Mouse (Mus musculus): Measurements from ENCODE around the gene Fam71e1.

The Fam71e1 gene

GRCm38 (mm10) chr7:44500046-44500445, 3.7 kb downstream of the Fam71e1 start:
- DNase-seq (ENCODE audit: low spot score): no peak

DNA sequence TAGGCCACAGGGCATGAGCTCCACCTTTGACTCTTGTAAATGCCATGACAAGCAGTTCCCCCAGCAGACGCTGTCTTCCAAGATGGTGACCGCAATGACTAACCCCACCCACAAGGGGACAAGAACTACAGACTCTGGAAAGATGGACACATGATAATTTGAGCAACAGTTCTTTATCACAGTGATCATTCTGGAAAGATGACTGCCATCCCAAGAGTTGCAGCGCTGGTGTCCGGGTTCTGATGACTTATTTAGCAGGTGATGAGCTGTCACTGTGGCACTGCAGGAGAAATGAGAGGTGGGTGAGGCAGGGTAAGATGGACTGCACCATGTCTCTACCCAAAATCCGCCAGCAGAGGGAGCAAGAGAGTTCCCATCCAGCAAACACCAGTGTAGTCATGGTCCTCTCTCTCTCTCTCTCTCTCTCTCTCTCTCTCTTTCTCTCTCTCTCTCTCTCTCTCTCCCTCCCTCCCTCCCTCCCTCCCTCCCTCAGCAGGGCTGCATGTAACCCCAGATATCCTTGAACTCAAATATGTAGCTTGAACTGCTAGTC, 5.3 kb downstream of the Fam71e1 start:
- no peak for DNase-seq (ENCODE audit: low spot score)

- DNase-seq (ENCODE audit: low spot score): no peak
Measured at GRCm38 (mm10) chr7:44507491-44507890, 11.1 kb downstream of the Fam71e1 start.

GRCm38 (mm10) chr7:44519240-44519913, 23.0 kb downstream of the Fam71e1 start:
- DNase-seq (ENCODE audit: low spot score): no peak

DNA sequence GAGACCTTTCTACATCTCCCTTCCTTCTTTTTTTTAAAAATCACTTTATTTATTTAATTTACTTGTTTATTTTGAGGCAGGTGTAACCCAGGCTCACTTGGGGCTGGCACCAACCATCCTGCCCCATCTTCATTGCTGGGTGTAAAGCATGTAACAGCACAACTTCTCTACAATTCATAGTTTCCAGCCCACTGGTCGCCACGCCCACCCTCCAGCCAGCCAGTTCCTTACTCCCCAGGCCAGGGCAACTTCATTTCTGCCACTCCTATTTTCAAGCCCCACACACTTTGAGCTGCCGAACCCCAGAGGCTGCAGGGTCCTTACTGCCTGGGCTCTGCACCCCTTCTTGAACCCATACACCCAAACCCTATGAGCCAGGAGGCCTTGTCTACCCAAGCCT, 24.6 kb downstream of the Fam71e1 start:
- DNase-seq (ENCODE audit: low spot score): no peak

GRCm38 (mm10) chr7:44521710-44522109, 25.3 kb downstream of the Fam71e1 start:
- peak; percentile 35 for DNase-seq (ENCODE audit: low spot score)

- DNase-seq (ENCODE audit: low spot score): no peak
Measured at GRCm38 (mm10) chr7:44523056-44523455, 26.7 kb downstream of the Fam71e1 start.

GRCm38 (mm10) chr7:44524502-44524901, 28.1 kb downstream of the Fam71e1 start, which contains the start of gene Mybpc2:
Mybpc2 (minus strand) TSS chr7:44524656.
- no peak for DNase-seq (ENCODE audit: low spot score)

- DNase-seq (ENCODE audit: low spot score): peak; percentile 71
Measured at GRCm38 (mm10) chr7:44525126-44525832, 28.9 kb downstream of the Fam71e1 start.

DNA sequence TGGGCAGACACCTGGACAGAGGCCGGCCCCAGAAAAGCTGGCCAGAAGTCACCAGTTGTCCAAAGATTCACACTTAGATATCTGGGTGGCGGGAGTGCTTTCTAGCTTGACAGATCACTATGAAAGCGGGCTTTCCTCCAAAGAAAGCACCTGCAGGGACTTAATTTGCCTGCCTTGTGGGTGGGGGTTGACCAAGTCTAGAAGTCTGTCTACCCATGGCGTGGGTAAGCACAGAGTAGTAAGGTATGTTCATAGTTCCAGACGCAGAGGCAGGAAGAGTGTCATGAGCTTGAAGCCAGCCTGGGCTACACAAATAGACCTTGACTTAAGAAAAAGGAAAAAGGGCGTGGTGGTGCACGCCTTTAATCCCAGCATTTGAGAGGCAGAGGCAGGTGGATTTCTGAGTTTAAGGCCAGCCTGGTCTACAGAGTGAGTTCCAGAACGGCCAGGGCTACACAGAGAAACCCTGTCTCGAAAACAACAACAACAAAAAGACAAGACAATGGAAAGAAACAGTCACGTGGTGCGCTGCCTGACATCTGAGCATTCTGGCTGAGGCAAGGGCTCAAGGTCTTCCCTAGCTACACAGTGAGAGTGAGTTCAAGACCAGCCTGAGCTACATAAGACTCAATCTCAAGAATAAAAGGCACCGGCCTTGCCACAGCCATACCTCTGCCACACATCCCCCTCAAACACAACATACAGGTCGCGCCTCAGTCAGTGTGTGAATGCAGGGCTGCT, 30.2 kb downstream of the Fam71e1 start:
- no peak for DNase-seq (ENCODE audit: low spot score)

- DNase-seq (ENCODE audit: low spot score): peak; percentile 44
Measured at GRCm38 (mm10) chr7:44527483-44528398, 31.4 kb downstream of the Fam71e1 start.

- DNase-seq (ENCODE audit: low spot score): no peak
Measured at GRCm38 (mm10) chr7:44529518-44529917, 33.1 kb downstream of the Fam71e1 start.

DNA sequence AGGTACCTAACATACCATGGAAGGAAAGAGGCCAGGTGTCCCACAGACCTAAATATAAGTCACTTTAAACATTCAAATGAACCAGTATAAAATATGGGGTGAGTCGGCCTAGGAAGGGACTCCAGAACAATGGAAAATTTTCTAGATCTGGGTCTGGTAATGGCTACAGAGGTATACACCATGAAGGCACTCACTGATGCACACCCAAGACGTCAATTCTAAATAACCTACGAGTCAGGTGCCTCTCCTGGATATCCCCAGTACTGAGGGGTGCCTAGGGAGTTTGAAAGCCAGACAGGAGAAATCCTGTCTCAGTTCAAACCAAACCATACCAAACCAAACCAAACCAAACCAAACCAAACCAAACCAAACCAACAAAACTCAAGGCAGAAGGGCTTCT, 34.1 kb downstream of the Fam71e1 start:
- DNase-seq (ENCODE audit: low spot score): no peak

DNA sequence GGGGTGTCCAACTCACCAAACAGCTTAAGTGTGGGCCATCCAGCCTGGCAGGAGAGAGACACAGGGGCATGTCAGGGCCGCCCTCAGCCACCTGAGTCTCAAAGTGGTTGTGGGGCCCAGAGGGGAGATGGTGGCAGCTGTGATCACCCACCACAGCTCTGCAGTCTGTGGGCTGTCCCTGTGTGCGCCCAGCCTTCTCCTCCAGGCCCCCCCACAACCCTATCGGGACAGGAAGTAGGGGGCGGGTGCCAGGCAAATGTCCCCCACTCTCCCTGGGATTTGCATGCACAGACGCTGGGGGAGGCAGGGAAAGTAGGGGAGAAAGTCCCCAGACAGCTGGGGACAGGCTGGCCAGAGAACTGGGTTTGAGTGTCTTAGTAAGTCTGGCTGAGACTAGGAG, 34.8 kb downstream of the Fam71e1 start:
- DNase-seq (ENCODE audit: low spot score): no peak

DNA sequence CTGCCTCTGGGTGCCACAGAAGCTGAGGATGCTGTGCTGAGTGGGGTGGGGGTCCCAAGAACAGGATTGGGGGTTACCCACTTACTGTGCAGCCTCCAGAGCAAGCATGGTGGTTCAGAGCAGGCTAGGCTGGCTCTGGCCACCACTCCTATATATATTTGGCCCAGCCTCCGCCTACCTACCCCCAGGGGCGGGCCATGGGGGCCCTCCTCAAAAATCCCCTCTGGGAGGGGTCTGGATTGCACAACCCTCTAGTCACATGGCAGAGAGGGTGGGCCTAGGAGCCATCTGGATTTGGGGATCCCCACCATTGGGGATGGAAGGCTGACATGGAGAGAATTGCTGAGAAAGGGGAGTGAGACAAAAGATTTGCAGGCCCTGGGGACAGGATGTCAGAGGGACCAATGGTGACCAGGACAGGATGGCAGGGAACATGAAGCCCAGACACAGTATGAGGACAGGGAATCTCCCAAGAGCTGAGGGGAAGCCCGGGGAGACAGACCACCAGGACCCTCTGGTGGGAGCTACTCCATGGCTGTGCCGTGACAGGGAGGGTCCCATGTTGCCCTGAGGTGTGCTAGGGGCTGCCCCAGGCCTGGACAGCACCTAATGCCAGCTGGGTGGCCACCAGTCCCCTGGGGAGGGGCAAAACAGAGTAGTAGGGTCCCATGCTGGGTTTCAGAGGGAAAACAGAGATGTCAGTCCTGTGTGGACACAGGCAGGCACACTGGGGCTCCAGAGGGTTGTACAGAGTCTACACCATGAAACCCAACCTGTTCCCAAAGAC, 35.8 kb downstream of the Fam71e1 start, which contains the start of gene Spib:
Gene Spib, minus strand, starts transcription at position 126 of the 787 bp plus-strand sequence.
- DNase-seq (ENCODE audit: low spot score): no peak

DNA sequence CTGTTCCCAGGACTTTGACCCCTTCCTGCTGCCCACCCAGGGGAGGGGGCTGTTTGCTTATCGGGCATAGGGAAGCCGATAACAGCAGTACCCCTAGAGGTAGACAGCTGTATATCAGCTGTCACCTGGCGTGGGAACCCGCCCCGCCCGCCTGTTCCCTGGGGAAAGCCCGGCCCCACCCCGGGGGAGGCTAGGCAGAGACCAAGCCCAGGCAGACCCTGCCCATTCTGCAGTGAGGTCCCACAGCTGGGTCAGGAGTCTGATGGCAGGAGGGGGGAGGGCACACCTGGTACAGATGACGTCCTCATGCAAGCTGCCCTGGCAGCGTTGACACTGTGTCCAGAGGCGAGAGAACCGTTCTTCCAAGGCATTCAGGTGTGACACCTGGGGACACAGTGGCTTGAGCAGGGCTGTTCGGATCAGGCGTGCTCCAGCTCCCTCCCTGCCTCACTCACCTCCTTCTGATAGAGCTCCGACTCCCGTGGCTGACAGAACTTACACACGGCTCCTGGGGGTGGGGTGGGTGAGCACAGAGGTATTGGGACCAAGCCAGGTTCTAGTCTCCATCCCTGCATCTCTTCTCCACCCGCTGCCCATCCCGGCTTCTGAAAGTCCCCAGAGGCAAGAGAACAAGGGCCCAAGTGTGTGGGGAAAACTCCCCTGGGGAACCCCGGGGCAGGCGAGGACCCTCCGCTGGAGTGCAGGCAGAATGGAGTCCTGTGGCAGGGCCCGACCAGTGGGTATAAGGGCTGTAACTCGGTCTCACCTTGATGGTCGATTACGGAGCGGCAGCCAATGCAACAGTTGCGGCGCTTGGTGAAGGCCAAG, 36.8 kb downstream of the Fam71e1 start:
- no peak for DNase-seq (ENCODE audit: low spot score)

- no peak for DNase-seq (ENCODE audit: low spot score)
Measured at GRCm38 (mm10) chr7:44533746-44534045, 37.3 kb downstream of the Fam71e1 start.

GRCm38 (mm10) chr7:44534242-44534641, 37.9 kb downstream of the Fam71e1 start:
- no peak for DNase-seq (ENCODE audit: low spot score)

DNA sequence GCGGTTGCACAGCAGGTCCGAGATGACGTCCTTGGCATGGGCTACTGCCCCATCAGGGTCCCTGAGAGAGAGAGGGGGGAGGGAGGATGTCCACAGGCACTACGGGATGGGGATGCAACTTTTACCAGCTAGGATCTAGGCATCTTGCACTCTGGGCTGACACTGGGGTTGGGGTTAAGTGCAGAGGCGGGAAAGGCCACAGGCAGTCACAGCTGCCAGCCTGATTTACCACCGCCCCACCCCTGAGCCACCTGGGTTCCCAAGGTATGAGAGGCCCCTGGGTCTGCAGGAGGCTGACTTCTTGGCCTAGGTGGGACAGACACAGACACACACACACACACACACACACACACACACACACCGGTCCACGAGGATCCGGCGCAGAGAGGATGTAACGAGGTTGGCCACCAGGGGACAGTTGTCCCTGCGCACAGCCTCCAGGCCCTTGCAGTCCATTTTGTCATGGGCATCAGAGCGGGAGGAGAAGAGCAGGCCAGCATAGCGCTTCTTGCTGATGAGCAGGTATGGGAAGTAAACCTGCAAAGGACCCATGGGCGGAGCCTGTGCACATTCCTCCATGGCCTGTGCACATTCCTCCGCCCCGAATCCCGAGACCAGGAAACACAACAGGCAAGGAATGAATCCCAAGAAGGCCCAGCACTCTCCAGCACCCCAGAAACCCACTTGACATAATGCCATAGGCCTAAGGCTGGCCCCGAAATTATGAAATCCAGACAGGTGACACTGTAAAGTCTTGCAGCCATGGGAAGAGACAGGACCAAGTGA, 38.5 kb downstream of the Fam71e1 start:
- no peak for DNase-seq (ENCODE audit: low spot score)

All from ovary, postnatal 10 days (tissue).